Mouse (Mus musculus) liver, embryonic 14.5 days (tissue): ENCODE measurements at regions not wholly inside any gene's neighbourhood (a gene's known extent, or its start where the extent isn't known, plus 50 kb on each side); places are given as distances from the start of the nearest gene placed in this dataset.

Source experiments
- ATAC-seq: fragments of 200-750 bp; cut with Nextera tagmentation; 2 replicates; pipeline ENCODE4 v1.8.0; 2017; ENCODE audit warnings: moderate number of reproducible peaks, mild to moderate bottlenecking, moderate library complexity; ENCODE audit not compliant: insufficient read depth
- DNase-seq, 3 experiments: peaks; one replicate each; pipeline ENCODE4 v3.0.0-alpha.2; 2012 to 2013; ENCODE audit warnings: low read depth in 3 of 3, low spot score in 3 of 3
- H3K27ac ChIP-seq: fragments of 300-500 bp; sonication (generic); 2 replicates; pipeline ENCODE4 v1.5.1; 2014; ENCODE audit warnings: moderate library complexity, mild to moderate bottlenecking, control low read depth, inconsistent platforms
- H3K27me3 ChIP-seq: fragments of 300-500 bp; sonication (generic); 2 replicates; pipeline ENCODE4 v1.6.1; 2014; ENCODE audit warnings: mild to moderate bottlenecking, low read length, moderate library complexity; ENCODE audit not compliant: control insufficient read depth, insufficient read depth
- H3K36me3 ChIP-seq: fragments of 300-500 bp; sonication (generic); replicated peaks from 2 replicates; pipeline ENCODE4 v1.6.1; 2014; ENCODE audit warnings: low read depth; ENCODE audit not compliant: control insufficient read depth, insufficient read depth
- H3K4me1 ChIP-seq, 2 experiments: fragments of 200-500 bp in 1 of 2; fragments of 300-500 bp in 1 of 2; sonication (generic) in 1 of 2; replicated peaks; 2 replicates each; pipeline ENCODE4 v1.6.1; 2012 to 2014; ENCODE audit warnings: antibody characterized with exemption in 1 of 2, inconsistent platforms in 1 of 2, low read length in 1 of 2; ENCODE audit not compliant: control insufficient read depth in 2 of 2, insufficient read depth in 2 of 2
- H3K4me2 ChIP-seq: fragments of 300-500 bp; sonication (generic); 2 replicates; pipeline ENCODE4 v1.6.1; 2014; ENCODE audit warnings: low read depth, mild to moderate bottlenecking, control low read depth, moderate library complexity
- H3K4me3 ChIP-seq, 2 experiments: fragments of 200-500 bp in 1 of 2; fragments of 300-500 bp in 1 of 2; sonication (generic) in 1 of 2; 2 replicates each; pipeline ENCODE4 v1.5.1; 2012 to 2014; ENCODE audit warnings: low read depth in 2 of 2, low read length in 2 of 2, mild to moderate bottlenecking in 2 of 2, control low read depth in 1 of 2, inconsistent platforms in 1 of 2, moderate library complexity in 1 of 2; ENCODE audit not compliant: insufficient read depth in 1 of 2
- H3K9ac ChIP-seq: fragments of 300-500 bp; sonication (generic); replicated peaks from 2 replicates; pipeline ENCODE4 v1.6.1; 2014; ENCODE audit warnings: mild to moderate bottlenecking, control low read depth, moderate library complexity
- H3K9me3 ChIP-seq: fragments of 300-500 bp; sonication (generic); 2 replicates; pipeline ENCODE4 v1.6.1; 2016; ENCODE audit warnings: low read length, mixed read lengths; ENCODE audit not compliant: control insufficient read depth
- CTCF ChIP-seq: IDR thresholded peaks from 2 replicates; pipeline ENCODE4 v1.5.1; 2016; ENCODE audit warnings: antibody characterized with exemption, low read depth, control low read depth
- EP300 ChIP-seq: IDR thresholded peaks from 2 replicates; pipeline ENCODE4 v1.6.1; 2016; ENCODE audit warnings: antibody characterized with exemption, low read depth
- WGBS: fragments of 180-500 bp; shearing (Covaris S2); extraction: QIAGEN DNeasy Blood & Tissue Kit; methylation state at CpG from one replicate; pipeline ENCODE4 v1.1.7; 2014; ENCODE audit not compliant: insufficient replicate concordance; 5-methylcytosine and 5-hydroxymethylcytosine counted together

- 56% methylated on average over 4 of the region's 4 CpGs for WGBS
- Histone ChIP-seq H3K36me3 (no peaks in the 10 kb centered on the region), H3K27me3 (no peaks in the 10 kb centered on the region), H3K9me3 (no peaks in the 10 kb centered on the region), H3K27ac (no peak overlapping the region), H3K4me2 (no peak overlapping the region), H3K4me3 (no peak overlapping the region), H3K4me1 (no peaks in the 10 kb centered on the region), H3K9ac (no peak overlapping the region)
- no peak for DNase-seq
- ATAC-seq: no peak
- TF ChIP-seq CTCF: no peak
- no peak for TF ChIP-seq EP300
These were observed 212.6 kb upstream of the Igfbp7 start for GRCm38 (mm10) chr5:77620402-77620801.

GRCm38 (mm10) chr5:77610496-77610895 is 202.7 kb upstream of the Igfbp7 start:
- Histone ChIP-seq H3K36me3 (no peaks in the 10 kb centered on the region), H3K9ac (no peak overlapping the region), H3K4me2 (no peak overlapping the region), H3K27me3 (no peaks in the 10 kb centered on the region), H3K9me3 (no peaks in the 10 kb centered on the region), H3K4me3 (no peak overlapping the region), H3K4me1 (no peaks in the 10 kb centered on the region), H3K27ac (no peak overlapping the region)
- no peak for ATAC-seq
- TF ChIP-seq CTCF (no peak), EP300 (no peak)
- DNase-seq: no peak
- 64% methylated on average over 6 of the region's 6 CpGs for WGBS

DNA sequence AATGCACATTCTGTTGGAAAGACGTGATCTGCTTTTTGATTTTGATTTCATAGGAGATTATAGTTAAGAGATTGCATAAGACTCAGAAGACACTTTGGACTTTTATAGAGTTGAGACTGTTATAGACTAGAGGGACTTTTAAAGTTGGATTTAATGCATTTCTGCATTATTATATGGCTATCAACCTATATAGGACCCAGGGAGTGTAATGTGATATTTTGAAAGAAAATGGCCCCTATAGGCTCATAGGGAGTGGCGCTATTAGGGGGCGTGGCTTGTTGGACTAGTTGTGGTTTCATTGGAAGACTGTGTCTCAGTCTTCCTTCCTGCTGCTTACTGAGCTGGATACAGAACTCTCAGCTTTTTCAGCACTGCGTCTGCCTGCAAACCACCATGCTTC is 186.9 kb upstream of the Igfbp7 start:
- Histone ChIP-seq H3K27ac (no peak overlapping the region), H3K9ac (no peak overlapping the region), H3K4me3 (no peak overlapping the region), H3K9me3 (no peaks in the 10 kb centered on the region), H3K4me1 (no peaks in the 10 kb centered on the region), H3K4me2 (no peak overlapping the region), H3K36me3 (no peaks in the 10 kb centered on the region), H3K27me3 (no peaks in the 10 kb centered on the region)
- 62% methylated on average over 4 of the region's 4 CpGs for WGBS
- no peak for DNase-seq
- no peak for TF ChIP-seq EP300
- no peak for TF ChIP-seq CTCF
- ATAC-seq: no peak

- WGBS: 60% methylated on average over 3 of the region's 3 CpGs
These were observed 181.4 kb upstream of the Igfbp7 start for GRCm38 (mm10) chr5:77589252-77589651.

DNA sequence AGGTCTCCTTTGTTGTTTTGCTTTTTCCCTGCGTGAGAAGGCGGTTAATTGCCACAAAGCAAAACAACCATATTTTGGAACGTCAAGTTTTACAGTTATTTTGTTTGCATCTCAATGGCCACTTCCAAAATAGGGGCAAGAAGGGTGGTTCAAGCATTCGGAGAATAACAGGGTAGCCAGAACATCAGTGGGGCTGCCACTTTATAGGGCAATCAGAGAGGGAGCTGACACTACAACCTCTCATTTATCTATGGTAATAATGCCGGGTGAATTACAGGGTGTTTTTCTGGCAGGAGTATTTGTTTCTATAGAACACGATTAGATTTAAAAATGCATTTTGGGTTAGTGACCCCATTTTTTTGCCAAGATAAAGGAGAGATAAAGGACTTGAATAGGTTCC is 173.9 kb upstream of the Igfbp7 start:
- H3K4me2 ChIP-seq: no peak overlapping the region
- H3K9me3 ChIP-seq: no peaks in the 10 kb centered on the region
- DNase-seq (no peak), ATAC-seq (no peak)
- H3K4me3 ChIP-seq: no peak overlapping the region
- TF ChIP-seq CTCF (no peak), EP300 (no peak)
- no peak overlapping the region for H3K9ac ChIP-seq
- no peak overlapping the region for H3K27ac ChIP-seq
- no peaks in the 10 kb centered on the region for H3K27me3 ChIP-seq
- no peaks in the 10 kb centered on the region for H3K36me3 ChIP-seq
- WGBS: 61% methylated on average over 6 of the region's 6 CpGs
- H3K4me1 ChIP-seq: no peaks in the 10 kb centered on the region

More at GRCm38 (mm10) chr5:77589252-77589651, 181.4 kb upstream of the Igfbp7 start:
- Histone ChIP-seq H3K4me1 (no peaks in the 10 kb centered on the region), H3K4me2 (no peak overlapping the region), H3K36me3 (no peaks in the 10 kb centered on the region), H3K27ac (no peak overlapping the region), H3K27me3 (no peaks in the 10 kb centered on the region), H3K4me3 (no peak overlapping the region), H3K9ac (no peak overlapping the region), H3K9me3 (no peaks in the 10 kb centered on the region)
- DNase-seq (no peak), ATAC-seq (no peak)
- TF ChIP-seq EP300 (no peak), CTCF (no peak)
